Mouse (Mus musculus) heart, embryonic 16.5 days (tissue): ENCODE measurements around the gene Zc3h7b. TPM values are rescaled to one million over a fixed set of nuclear protein-coding genes. Genes with fewer than 3 reads are reported as not detected.

Experiments
- ATAC-seq: fragments of 200-750 bp; cut with Nextera tagmentation; replicated peaks from 2 replicates; pipeline ENCODE4 v1.8.0; 2017; ENCODE audit warnings: moderate number of reproducible peaks; ENCODE audit not compliant: insufficient read depth, low FRiP score; ENCODE audit errors: extremely low read depth
- H3K27ac ChIP-seq: fragments of 300-500 bp; sonication (generic); 2 replicates; pipeline ENCODE4 v1.5.1; 2014; ENCODE audit warnings: mild to moderate bottlenecking, low read length, control low read depth, moderate library complexity
- H3K27me3 ChIP-seq: fragments of 300-500 bp; sonication (generic); 2 replicates; pipeline ENCODE4 v1.6.1; 2014; ENCODE audit warnings: low read length, mixed read lengths; ENCODE audit not compliant: control insufficient read depth, insufficient read depth
- H3K36me3 ChIP-seq: fragments of 300-500 bp; sonication (generic); 2 replicates; pipeline ENCODE4 v1.6.1; 2014; ENCODE audit not compliant: control insufficient read depth, insufficient read depth
- H3K4me1 ChIP-seq: fragments of 300-500 bp; sonication (generic); 2 replicates; pipeline ENCODE4 v1.6.1; 2014; ENCODE audit warnings: low read length, mixed read lengths; ENCODE audit not compliant: control insufficient read depth, insufficient read depth
- H3K4me2 ChIP-seq: fragments of 300-500 bp; sonication (generic); 2 replicates; pipeline ENCODE4 v1.6.1; 2014; ENCODE audit warnings: low read depth, mild to moderate bottlenecking, control low read depth, low read length
- H3K4me3 ChIP-seq: fragments of 300-500 bp; sonication (generic); 2 replicates; pipeline ENCODE4 v1.5.1; 2014; ENCODE audit warnings: mild to moderate bottlenecking, control low read depth, low read length
- H3K9ac ChIP-seq: fragments of 300-500 bp; sonication (generic); 2 replicates; pipeline ENCODE4 v1.6.1; 2014; ENCODE audit warnings: low read length, control low read depth
- H3K9me3 ChIP-seq: fragments of 300-500 bp; sonication (generic); replicated peaks from 2 replicates; pipeline ENCODE4 v1.6.1; 2016; ENCODE audit warnings: low read length; ENCODE audit not compliant: control insufficient read depth
- WGBS: fragments of 180-500 bp; shearing (Covaris S2); extraction: QIAGEN DNeasy Blood & Tissue Kit; methylation state at CpG from one replicate; pipeline ENCODE4 v1.1.7; 2014; 5-methylcytosine and 5-hydroxymethylcytosine counted together
- polyA plus RNA-seq: library from polyadenylated mRNA; unstranded; fragments of >200 nt; fragmentation: Nextera tagmentation; extraction: Ambion mirVana; gene quantifications from 2 replicates; pipeline ENCODE4 v1.2.1, GENCODE M21; 2015

Zc3h7b gene
- polyA plus RNA-seq, 1 experiment from 2014 or later = 19.2 TPM

GRCm38 (mm10) chr15:81797861-81798260 lies 53.0 kb downstream of the Zc3h7b start:
- peaks cover 6% of the 10 kb centered on the region for H3K4me1 ChIP-seq
- H3K27ac ChIP-seq = no peak overlapping the region
- H3K36me3 ChIP-seq = peaks cover 7% of the 10 kb centered on the region; the same call in 1 of the 2 replicates
- no peak overlapping the region for H3K9ac ChIP-seq
- no peaks in the 10 kb centered on the region for H3K9me3 ChIP-seq
- no peak overlapping the region for H3K4me3 ChIP-seq
- 85% methylated on average over 6 of the region's 6 CpGs for WGBS
- H3K27me3 ChIP-seq = no peaks in the 10 kb centered on the region
- ATAC-seq = no peak
- no peak overlapping the region for H3K4me2 ChIP-seq

GRCm38 (mm10) chr15:81798421-81798820 lies 53.6 kb downstream of the Zc3h7b start:
- 83% methylated on average over 4 of the region's 4 CpGs for WGBS

GRCm38 (mm10) chr15:81800391-81800790 lies 55.5 kb downstream of the Zc3h7b start:
- no peak overlapping the region for H3K9ac ChIP-seq
- H3K9me3 ChIP-seq = no peaks in the 10 kb centered on the region
- H3K4me3 ChIP-seq = no peak overlapping the region
- no peak overlapping the region for H3K27ac ChIP-seq
- no peaks in the 10 kb centered on the region for H3K36me3 ChIP-seq
- 69% methylated on average over 3 of the region's 3 CpGs for WGBS
- H3K4me2 ChIP-seq = no peak overlapping the region
- H3K27me3 ChIP-seq = no peaks in the 10 kb centered on the region
- ATAC-seq = no peak
- H3K4me1 ChIP-seq = peaks cover 32% of the 10 kb centered on the region

More at GRCm38 (mm10) chr15:81798421-81798820, 53.6 kb downstream of the Zc3h7b start:
- H3K9ac ChIP-seq = no peak overlapping the region
- H3K4me1 ChIP-seq = peaks cover 12% of the 10 kb centered on the region
- no peak overlapping the region for H3K4me3 ChIP-seq
- H3K27ac ChIP-seq = no peak overlapping the region
- H3K9me3 ChIP-seq = no peaks in the 10 kb centered on the region
- 0 out of 2 replicates have a peak, but pooled peaks cover 3% of the 10 kb centered on the region for H3K36me3 ChIP-seq
- no peak overlapping the region for H3K4me2 ChIP-seq
- ATAC-seq = no peak
- no peaks in the 10 kb centered on the region for H3K27me3 ChIP-seq

DNA sequence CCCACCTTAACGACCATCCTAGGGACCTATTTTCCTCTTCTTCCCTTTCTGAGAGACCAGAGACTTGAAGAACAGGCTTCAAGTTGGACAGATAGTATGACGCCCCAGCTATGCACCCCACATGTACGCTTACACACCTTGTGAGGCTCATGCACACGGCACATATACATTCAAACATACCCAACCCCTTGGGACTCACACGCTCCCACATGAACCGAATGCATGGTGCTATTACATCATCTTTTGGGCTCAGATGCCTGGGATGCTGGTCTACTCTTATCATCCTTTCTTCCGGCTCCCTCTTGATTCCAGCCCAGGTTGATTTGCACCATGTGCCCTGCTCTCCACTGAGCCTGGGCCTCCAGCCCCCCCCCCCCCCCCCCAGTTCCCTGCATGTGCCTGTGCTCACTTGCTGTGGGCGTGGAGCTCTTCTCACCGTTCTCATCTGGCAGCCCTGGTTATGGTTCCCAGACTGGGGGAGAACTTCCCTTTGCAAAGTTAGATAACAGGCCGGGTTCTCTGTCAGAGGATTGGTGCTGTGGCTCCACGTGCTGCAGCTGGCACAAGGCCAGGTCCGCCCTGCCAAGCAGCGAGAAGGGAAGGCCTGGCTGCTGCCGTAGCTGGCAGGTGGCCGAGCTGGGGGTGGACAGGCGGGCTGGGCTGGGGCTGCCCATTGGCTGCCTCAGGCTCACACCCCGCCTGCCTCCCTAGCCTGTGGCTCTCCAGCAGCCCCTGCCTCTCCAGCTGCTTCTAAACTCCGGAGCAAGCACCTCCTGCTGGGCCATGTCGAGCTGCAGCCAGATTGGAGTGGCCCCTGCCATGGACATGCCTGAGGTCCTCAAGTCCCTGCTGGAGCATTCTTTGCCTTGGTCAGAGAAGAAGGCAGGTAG lies 57.4 kb downstream of the Zc3h7b start, which contains the start of gene Tef:
Tef (plus strand) TSS at position 421 of the 890 bp plus-strand sequence.
- WGBS = 14% methylated on average over 19 of the region's 19 CpGs
- H3K9ac ChIP-seq = peak within 1 kb of the TSS; percentile 59

DNA sequence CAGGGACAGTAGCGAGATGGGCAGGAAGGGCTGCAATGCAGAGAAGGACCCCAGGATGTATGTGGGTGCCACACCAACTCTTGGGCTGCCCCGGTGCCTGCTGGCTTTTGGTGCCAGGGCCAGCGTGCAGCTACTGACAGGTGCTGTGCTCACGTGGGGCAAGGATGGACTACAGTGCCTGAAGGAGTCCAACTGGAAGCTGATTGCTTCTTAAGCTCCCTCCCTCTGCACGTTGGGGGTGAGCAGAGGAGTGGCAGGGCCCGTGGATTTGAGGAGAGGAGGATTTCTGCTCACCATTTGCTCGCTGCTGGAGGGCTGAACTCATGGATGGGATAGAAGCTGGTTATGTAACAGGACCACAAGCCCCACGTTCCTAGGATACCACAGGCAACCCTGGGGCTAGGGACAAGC lies 58.1 kb downstream of the Zc3h7b start:
- WGBS = 11% methylated on average over 8 of the region's 8 CpGs
- H3K27me3 ChIP-seq = no peaks in the 10 kb centered on the region
- H3K4me1 ChIP-seq = peaks cover 45% of the 10 kb centered on the region
- peak; percentile 3; the same call in 1 of the 2 replicates for ATAC-seq
- peak overlapping the region; percentile 69 for H3K4me2 ChIP-seq
- peak overlapping the region; percentile 84 for H3K27ac ChIP-seq
- H3K4me3 ChIP-seq = peak overlapping the region; percentile 48
- no peaks in the 10 kb centered on the region for H3K9me3 ChIP-seq
- peak overlapping the region; percentile 59 for H3K9ac ChIP-seq
- H3K36me3 ChIP-seq = no peaks in the 10 kb centered on the region

More for the DNA sequence above, 57.4 kb downstream of the Zc3h7b start, which contains the start of gene Tef:
- Histone ChIP-seq H3K4me2 (peak within 1 kb of the TSS; percentile 69), H3K4me1 (peaks cover 45% of the 10 kb centered on the region), H3K36me3 (no peaks in the 10 kb centered on the region), H3K9me3 (no peaks in the 10 kb centered on the region), H3K27ac (peak within 1 kb of the TSS; percentile 84), H3K4me3 (peak within 1 kb of the TSS; percentile 48), H3K27me3 (no peaks in the 10 kb centered on the region)
- ATAC-seq = peak; percentile 98

DNA sequence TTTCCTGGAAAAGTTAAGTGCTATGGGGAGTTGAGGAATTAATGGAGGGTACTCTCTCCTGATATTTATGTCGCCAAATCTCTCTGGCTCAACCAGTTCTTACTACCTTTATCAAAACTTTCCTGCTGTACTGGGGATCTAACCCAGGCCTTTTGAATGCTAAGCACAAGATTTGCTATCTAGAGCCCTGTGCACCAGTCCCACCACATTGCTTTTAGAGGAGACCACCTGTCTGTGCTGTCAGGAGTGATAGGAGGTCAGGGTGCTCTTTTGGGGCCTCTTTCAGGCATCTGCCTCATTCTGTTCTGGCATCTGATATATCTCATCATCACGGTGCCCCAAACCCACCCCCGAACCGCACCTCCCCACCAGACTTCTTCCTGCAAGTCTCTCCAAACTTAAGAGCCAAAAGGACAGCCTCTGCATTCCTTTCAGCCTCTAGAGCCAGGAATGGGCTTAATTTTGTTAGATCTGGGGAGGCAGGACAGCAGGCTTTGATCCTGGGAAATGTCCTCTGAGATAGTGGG lies 58.6 kb downstream of the Zc3h7b start:
- H3K36me3 ChIP-seq = no peaks in the 10 kb centered on the region
- H3K9me3 ChIP-seq = no peaks in the 10 kb centered on the region
- H3K27ac ChIP-seq = peak overlapping the region; percentile 84
- peak overlapping the region; percentile 59 for H3K9ac ChIP-seq
- H3K27me3 ChIP-seq = no peaks in the 10 kb centered on the region
- no peak for ATAC-seq
- H3K4me1 ChIP-seq = peaks cover 45% of the 10 kb centered on the region
- peak overlapping the region; percentile 69 for H3K4me2 ChIP-seq
- WGBS = 41% methylated on average over 4 of the region's 4 CpGs
- H3K4me3 ChIP-seq = peak overlapping the region; percentile 48

DNA sequence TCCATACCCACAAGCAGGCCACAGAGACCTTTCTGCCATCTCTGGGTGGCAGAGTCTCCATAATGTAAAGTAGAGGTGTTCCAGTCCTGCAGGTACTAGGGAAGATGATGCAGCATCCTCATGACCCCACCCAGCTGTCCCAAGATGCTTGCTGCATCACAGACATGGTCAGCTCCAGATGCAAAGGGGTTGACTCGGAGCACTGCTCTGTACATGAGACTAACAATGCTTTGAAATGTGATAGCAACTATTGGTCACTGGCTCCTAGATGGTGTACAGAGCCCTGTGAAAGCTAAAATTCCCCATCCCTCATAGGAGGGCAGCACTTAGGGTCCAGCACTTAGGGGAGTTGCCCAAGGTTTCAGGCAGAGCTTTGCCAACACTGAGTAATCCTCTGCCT lies 59.3 kb downstream of the Zc3h7b start:
- WGBS = 96% methylated on average over 1 of the region's 1 CpGs
- H3K4me1 ChIP-seq = peaks cover 50% of the 10 kb centered on the region
- no peaks in the 10 kb centered on the region for H3K36me3 ChIP-seq
- peak overlapping the region; percentile 69; the same call in 1 of the 2 replicates for H3K4me2 ChIP-seq
- no peaks in the 10 kb centered on the region for H3K9me3 ChIP-seq
- H3K27me3 ChIP-seq = no peaks in the 10 kb centered on the region
- ATAC-seq = no peak
- H3K9ac ChIP-seq = peak overlapping the region; percentile 37
- no peak overlapping the region for H3K4me3 ChIP-seq
- H3K27ac ChIP-seq = no peak overlapping the region

- no peaks in the 10 kb centered on the region for H3K27me3 ChIP-seq
- peak overlapping the region; percentile 69 for H3K27ac ChIP-seq
- no peak overlapping the region for H3K9ac ChIP-seq
- no peak overlapping the region for H3K4me3 ChIP-seq
- H3K36me3 ChIP-seq = no peaks in the 10 kb centered on the region
- H3K9me3 ChIP-seq = no peaks in the 10 kb centered on the region
- ATAC-seq = no peak
- peaks cover 57% of the 10 kb centered on the region for H3K4me1 ChIP-seq
- no peak overlapping the region for H3K4me2 ChIP-seq
- WGBS = 88% methylated on average over 3 of the region's 3 CpGs
Measured at GRCm38 (mm10) chr15:81804883-81805282, 60.0 kb downstream of the Zc3h7b start.

DNA sequence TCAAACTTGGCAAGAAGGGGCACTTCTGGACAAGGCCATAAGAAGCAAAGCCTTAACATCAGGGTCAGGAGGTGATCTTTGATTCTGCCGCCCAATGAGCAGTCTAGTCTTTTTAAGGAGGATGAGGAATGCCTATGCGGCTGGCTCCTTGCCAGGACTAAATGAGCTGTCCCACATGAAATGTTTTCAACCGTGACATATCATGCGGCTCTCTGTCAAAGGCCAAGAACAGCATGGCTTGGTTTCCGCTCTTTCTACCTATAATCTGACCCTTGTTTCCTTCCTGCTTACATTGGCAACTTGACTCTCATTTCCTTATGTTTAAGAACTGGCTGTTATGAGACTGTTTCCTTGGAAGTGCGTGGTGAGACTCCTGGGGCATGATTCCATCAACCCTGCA lies 60.8 kb downstream of the Zc3h7b start:
- no peak for ATAC-seq
- no peak overlapping the region for H3K9ac ChIP-seq
- H3K4me3 ChIP-seq = no peak overlapping the region
- peak overlapping the region; percentile 75 for H3K27ac ChIP-seq
- H3K4me2 ChIP-seq = 0 out of 2 replicates have a peak overlapping the region, but pooled peaks have one; percentile 1
- H3K36me3 ChIP-seq = no peaks in the 10 kb centered on the region
- no peaks in the 10 kb centered on the region for H3K27me3 ChIP-seq
- 24% methylated on average over 6 of the region's 6 CpGs for WGBS
- peaks cover 58% of the 10 kb centered on the region for H3K4me1 ChIP-seq
- H3K9me3 ChIP-seq = no peaks in the 10 kb centered on the region
